Mouse (Mus musculus): ENCODE results near the gene C1qtnf7.

GRCm38 (mm10) chr5:43538322-43539167 lies 23.2 kb downstream of the C1qtnf7 start:
- no peak for TF ChIP-seq POLR2A (IDR thresholded peaks at IDR 0.05; ENCODE audit: control insufficient read depth, extremely low read depth, insufficient read depth, low read length, poor library complexity)
- TF ChIP-seq CTCF (IDR thresholded peaks at IDR 0.05; ENCODE audit: borderline replicate concordance, control insufficient read depth, extremely low read depth, insufficient read depth, low read length, poor library complexity), result no peak
